Mouse (Mus musculus) lung, embryonic 15.5 days (tissue): ENCODE measurements around the gene Arl15. TPM values are rescaled to one million over a fixed set of nuclear protein-coding genes. Genes with fewer than 3 reads are reported as not detected.

Source experiments
- ATAC-seq: fragments of 200-750 bp; cut with Nextera tagmentation; 2 replicates; pipeline ENCODE4 v1.8.0; 2017; ENCODE audit warnings: moderate number of reproducible peaks, borderline replicate concordance; ENCODE audit not compliant: low FRiP score, low TSS enrichment; ENCODE audit errors: extremely low read depth
- H3K27ac ChIP-seq: fragments of 300-500 bp; sonication (generic); 2 replicates; pipeline ENCODE4 v1.5.1; 2015; ENCODE audit warnings: moderate library complexity, mild to moderate bottlenecking, inconsistent platforms
- H3K27me3 ChIP-seq: fragments of 300-500 bp; sonication (generic); 2 replicates; pipeline ENCODE4 v1.6.1; 2015; ENCODE audit warnings: inconsistent platforms
- H3K36me3 ChIP-seq: fragments of 300-500 bp; sonication (generic); 2 replicates; pipeline ENCODE4 v1.6.1; 2015; ENCODE audit warnings: inconsistent platforms
- H3K4me1 ChIP-seq: fragments of 300-500 bp; sonication (generic); 2 replicates; pipeline ENCODE4 v1.6.1; 2015; ENCODE audit warnings: inconsistent platforms
- H3K4me2 ChIP-seq: fragments of 300-500 bp; sonication (generic); 2 replicates; pipeline ENCODE4 v1.6.1; 2015; ENCODE audit warnings: inconsistent platforms, mild to moderate bottlenecking, moderate library complexity
- H3K4me3 ChIP-seq: fragments of 300-500 bp; sonication (generic); 2 replicates; pipeline ENCODE4 v1.5.1; 2015; ENCODE audit warnings: mild to moderate bottlenecking, inconsistent platforms
- H3K9ac ChIP-seq: fragments of 300-500 bp; sonication (generic); 2 replicates; pipeline ENCODE4 v1.6.1; 2015; ENCODE audit warnings: inconsistent platforms
- H3K9me3 ChIP-seq: fragments of 300-500 bp; sonication (generic); 2 replicates; pipeline ENCODE4 v1.6.1; 2016; ENCODE audit warnings: inconsistent platforms
- WGBS: fragments of 180-500 bp; shearing (Covaris S2); methylation state at CpG from one replicate; pipeline ENCODE4 v1.1.7; 2015; 5-methylcytosine and 5-hydroxymethylcytosine counted together
- polyA plus RNA-seq: library from polyadenylated mRNA; unstranded; fragments of >200 nt; fragmentation: Nextera tagmentation; extraction: Ambion mirVana; gene quantifications from 2 replicates; pipeline ENCODE4 v1.2.1, GENCODE M21; 2015

The Arl15 gene
- polyA plus RNA-seq, 1 experiment from 2014 or later = 10.6 TPM

DNA sequence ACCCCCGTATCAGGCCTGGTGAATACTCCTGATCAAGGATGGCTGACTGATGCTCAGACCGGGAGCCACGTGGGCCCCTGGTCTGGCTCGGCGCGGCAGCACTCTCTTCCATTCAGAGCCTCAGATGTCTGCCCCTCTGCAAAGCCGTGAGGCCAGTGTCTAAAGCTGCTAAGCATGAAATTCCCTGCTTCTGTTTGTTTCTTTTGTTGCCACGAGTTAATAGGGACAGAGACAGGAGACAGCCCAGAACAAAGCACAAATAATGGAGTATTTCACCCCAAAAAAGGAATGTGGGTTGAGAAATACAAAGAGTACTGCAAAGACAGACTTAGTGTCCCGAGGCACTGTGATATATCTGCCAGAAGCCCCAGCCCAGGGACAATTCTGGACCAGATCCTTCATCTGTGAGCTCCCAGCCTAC is 120.3 kb downstream of the Arl15 start:
- no peaks in the 10 kb centered on the region for H3K9me3 ChIP-seq
- H3K4me3 ChIP-seq = no peak overlapping the region
- no peak for ATAC-seq
- no peak overlapping the region for H3K9ac ChIP-seq
- H3K27ac ChIP-seq = no peak overlapping the region
- H3K36me3 ChIP-seq = no peaks in the 10 kb centered on the region
- no peaks in the 10 kb centered on the region for H3K27me3 ChIP-seq
- H3K4me2 ChIP-seq = no peak overlapping the region
- 47% methylated on average over 9 of the region's 9 CpGs for WGBS
- no peaks in the 10 kb centered on the region for H3K4me1 ChIP-seq

DNA sequence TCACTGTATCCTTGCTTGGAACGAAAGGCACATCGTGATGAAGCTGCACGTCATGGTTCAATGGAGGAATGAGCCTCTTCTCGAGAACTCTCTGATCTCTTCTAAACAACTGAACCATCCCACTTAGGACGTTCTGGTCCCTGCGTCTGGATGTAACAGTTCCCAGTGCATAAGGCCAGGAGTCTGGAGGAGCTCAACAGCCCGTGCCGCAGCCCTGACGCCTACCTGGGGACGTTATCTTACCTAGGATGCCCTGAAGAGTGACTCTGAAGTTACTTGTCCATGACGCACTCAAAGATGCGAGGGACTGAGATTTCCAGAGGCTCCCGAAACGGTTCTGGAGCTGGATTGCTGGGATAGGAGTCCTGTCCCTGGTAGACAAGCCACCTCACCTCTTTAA is 121.4 kb downstream of the Arl15 start:
- H3K27ac ChIP-seq = no peak overlapping the region
- H3K9ac ChIP-seq = no peak overlapping the region
- no peaks in the 10 kb centered on the region for H3K4me1 ChIP-seq
- H3K9me3 ChIP-seq = no peaks in the 10 kb centered on the region
- WGBS = 86% methylated on average over 14 of the region's 14 CpGs
- H3K27me3 ChIP-seq = no peaks in the 10 kb centered on the region
- no peak overlapping the region for H3K4me2 ChIP-seq
- no peaks in the 10 kb centered on the region for H3K36me3 ChIP-seq
- H3K4me3 ChIP-seq = no peak overlapping the region
- ATAC-seq = no peak

DNA sequence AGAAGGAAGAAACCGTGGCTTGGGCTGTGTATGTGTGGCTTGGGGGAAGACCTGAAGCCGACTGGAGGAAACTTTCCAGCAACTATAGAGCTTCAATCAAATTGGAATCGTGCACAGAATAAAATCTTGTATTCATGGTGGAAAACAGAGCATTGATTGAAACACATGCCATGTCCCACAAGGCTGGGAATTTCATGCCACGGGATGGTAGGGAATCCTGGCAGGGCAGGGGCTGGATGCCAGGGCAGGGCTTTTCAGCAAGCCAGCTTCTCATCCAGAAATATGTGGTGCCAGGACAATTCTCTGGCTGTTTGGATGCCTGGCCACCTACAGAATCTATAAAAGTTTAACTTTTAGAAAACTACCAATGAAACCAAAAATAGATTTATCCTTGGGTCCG is 122.5 kb downstream of the Arl15 start:
- Histone ChIP-seq H3K4me2 (no peak overlapping the region), H3K27ac (no peak overlapping the region), H3K4me3 (no peak overlapping the region), H3K9me3 (no peaks in the 10 kb centered on the region), H3K4me1 (no peaks in the 10 kb centered on the region), H3K9ac (no peak overlapping the region), H3K27me3 (no peaks in the 10 kb centered on the region), H3K36me3 (no peaks in the 10 kb centered on the region)
- WGBS = 88% methylated on average over 5 of the region's 5 CpGs
- ATAC-seq = no peak

DNA sequence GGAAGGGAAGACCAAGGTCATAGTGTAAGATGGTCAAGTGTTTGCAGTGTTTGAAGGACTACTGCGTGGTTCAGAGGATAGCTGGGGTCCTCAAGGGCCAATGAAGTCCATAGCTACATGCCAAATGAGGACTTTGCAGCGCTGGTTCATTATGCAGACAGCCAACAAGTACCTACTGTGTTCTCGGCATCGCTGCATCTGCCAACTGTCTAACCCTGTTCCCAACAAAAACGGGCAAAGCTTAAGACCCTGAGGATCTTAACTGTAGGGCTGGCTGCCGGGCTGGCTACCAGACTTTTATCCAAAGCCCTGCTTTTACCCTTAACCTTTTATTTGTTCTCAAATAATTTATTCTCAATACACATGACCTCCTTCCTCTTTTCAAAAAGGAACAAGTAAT is 123.1 kb downstream of the Arl15 start:
- Histone ChIP-seq H3K27ac (no peak overlapping the region), H3K4me2 (no peak overlapping the region), H3K9ac (no peak overlapping the region), H3K36me3 (no peaks in the 10 kb centered on the region), H3K4me1 (no peaks in the 10 kb centered on the region), H3K9me3 (no peaks in the 10 kb centered on the region), H3K4me3 (no peak overlapping the region), H3K27me3 (no peaks in the 10 kb centered on the region)
- 74% methylated on average over 6 of the region's 6 CpGs for WGBS
- no peak for ATAC-seq

DNA sequence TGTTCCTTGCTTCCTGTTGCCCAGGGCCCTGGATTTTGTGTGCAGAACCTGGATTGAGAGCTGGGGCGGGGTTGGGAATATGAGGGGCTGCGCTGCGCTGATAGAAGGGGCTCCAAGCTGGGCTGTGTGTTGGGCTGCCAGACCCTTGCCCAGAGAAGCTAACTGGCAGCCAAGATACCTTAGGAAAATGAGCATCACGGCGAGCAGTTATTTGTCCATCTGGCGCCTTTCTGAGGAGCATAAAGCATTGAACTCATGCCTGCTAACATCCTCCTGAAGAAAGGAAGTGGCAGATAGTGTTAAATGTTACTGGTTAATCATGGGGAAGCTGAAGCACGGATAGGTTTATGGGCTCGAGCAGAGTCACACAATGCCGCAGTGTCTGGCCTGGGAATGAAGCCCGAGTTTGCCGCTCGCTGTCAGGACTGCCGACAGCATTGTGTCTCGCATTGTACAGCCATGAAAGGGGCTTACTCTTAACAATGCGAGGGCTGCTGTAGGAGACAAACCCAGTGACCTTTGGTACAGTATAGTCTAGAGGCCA is 123.6 kb downstream of the Arl15 start:
- no peaks in the 10 kb centered on the region for H3K9me3 ChIP-seq
- 83% methylated on average over 15 of the region's 15 CpGs for WGBS
- H3K9ac ChIP-seq = no peak overlapping the region
- H3K27ac ChIP-seq = no peak overlapping the region
- H3K4me2 ChIP-seq = no peak overlapping the region
- H3K36me3 ChIP-seq = no peaks in the 10 kb centered on the region; the same call in 1 of the 2 replicates
- H3K27me3 ChIP-seq = no peaks in the 10 kb centered on the region
- no peak for ATAC-seq
- H3K4me3 ChIP-seq = no peak overlapping the region
- H3K4me1 ChIP-seq = no peaks in the 10 kb centered on the region

- Histone ChIP-seq H3K4me2 (no peak overlapping the region), H3K27ac (no peak overlapping the region), H3K9ac (no peak overlapping the region), H3K4me1 (no peaks in the 10 kb centered on the region), H3K27me3 (no peaks in the 10 kb centered on the region), H3K9me3 (no peaks in the 10 kb centered on the region), H3K36me3 (no peaks in the 10 kb centered on the region; the same call in 1 of the 2 replicates), H3K4me3 (no peak overlapping the region)
- WGBS = 86% methylated on average over 7 of the region's 7 CpGs
- no peak for ATAC-seq
These were observed 124.4 kb downstream of the Arl15 start for GRCm38 (mm10) chr13:113918668-113919067.

GRCm38 (mm10) chr13:113935697-113936096 is 141.4 kb downstream of the Arl15 start:
- Histone ChIP-seq H3K9me3 (no peaks in the 10 kb centered on the region), H3K4me2 (no peak overlapping the region), H3K4me3 (no peak overlapping the region), H3K27me3 (no peaks in the 10 kb centered on the region), H3K36me3 (no peaks in the 10 kb centered on the region), H3K9ac (no peak overlapping the region), H3K27ac (no peak overlapping the region), H3K4me1 (no peaks in the 10 kb centered on the region)
- no peak for ATAC-seq
- 87% methylated on average over 4 of the region's 4 CpGs for WGBS

DNA sequence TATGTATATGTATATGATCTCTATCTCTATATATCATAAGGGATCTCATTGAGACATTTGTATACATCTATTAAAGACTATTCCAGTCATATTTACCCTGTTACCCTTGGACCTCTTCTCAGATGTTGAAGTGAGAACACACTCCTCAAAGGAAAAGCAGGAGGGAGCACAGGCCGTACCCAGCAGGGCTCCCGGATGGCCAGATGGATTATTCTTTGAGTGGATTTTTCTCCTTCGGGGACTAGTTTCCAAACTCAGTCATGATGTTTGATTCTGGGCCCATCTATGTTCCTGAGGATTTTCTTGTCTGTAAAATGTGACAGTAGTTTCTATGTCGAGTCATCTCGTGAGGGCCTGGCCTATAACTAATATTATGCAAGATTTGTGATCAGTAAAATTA is 142.9 kb downstream of the Arl15 start:
- WGBS = 94% methylated on average over 5 of the region's 5 CpGs
- H3K4me2 ChIP-seq = no peak overlapping the region
- ATAC-seq = no peak

DNA sequence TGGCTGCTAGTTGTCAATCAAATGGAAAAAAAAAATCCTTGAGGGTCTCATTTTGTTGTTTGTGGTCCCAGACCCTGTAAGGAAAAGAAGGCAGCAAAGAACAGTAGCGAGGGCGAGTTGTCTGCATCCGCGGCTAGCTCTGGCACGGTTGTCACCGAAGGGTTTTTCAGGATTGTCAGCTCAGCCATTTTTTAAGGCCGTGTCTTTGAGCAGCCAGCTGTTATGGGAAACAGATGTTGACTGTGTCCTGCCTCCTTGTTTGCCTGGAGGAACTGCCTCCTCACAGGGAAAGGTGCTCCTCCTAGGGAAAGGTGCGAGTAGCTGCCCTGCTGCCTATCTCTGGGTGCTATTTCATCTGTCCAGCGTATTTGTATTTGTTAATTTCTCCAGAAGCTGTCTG is 144.3 kb downstream of the Arl15 start:
- no peaks in the 10 kb centered on the region for H3K27me3 ChIP-seq
- H3K9ac ChIP-seq = no peak overlapping the region
- no peak overlapping the region for H3K27ac ChIP-seq
- 87% methylated on average over 9 of the region's 9 CpGs for WGBS
- no peak overlapping the region for H3K4me2 ChIP-seq
- H3K4me1 ChIP-seq = no peaks in the 10 kb centered on the region
- H3K4me3 ChIP-seq = no peak overlapping the region
- no peaks in the 10 kb centered on the region for H3K9me3 ChIP-seq
- ATAC-seq = no peak
- H3K36me3 ChIP-seq = no peaks in the 10 kb centered on the region

More for the DNA sequence above, 142.9 kb downstream of the Arl15 start:
- H3K27ac ChIP-seq = no peak overlapping the region
- H3K27me3 ChIP-seq = no peaks in the 10 kb centered on the region
- no peak overlapping the region for H3K4me3 ChIP-seq
- no peaks in the 10 kb centered on the region for H3K36me3 ChIP-seq
- no peak overlapping the region for H3K9ac ChIP-seq
- no peaks in the 10 kb centered on the region for H3K4me1 ChIP-seq
- H3K9me3 ChIP-seq = no peaks in the 10 kb centered on the region

- 79% methylated on average over 10 of the region's 10 CpGs for WGBS
These were observed 144.8 kb downstream of the Arl15 start for GRCm38 (mm10) chr13:113939097-113939496.

DNA sequence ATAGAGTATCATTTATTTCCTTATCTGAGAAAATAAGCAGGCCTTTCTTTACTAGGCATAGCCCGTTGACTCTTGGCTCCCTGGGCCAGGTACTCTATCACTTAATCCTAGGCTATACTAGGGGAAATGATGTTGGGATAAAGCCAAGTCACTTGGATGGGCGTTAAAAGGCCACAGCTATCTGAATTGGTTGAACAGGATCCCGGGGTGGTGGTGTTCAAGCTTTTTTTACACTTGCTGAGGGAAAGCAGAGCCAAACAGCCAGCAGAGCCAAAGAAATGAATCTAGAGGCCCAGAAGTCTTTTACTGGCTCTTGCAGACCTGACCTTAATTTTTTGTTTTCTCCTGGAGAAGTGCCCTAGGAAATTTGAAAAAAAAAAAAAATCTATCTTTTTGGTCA is 145.4 kb downstream of the Arl15 start:
- no peak overlapping the region for H3K27ac ChIP-seq
- H3K4me3 ChIP-seq = no peak overlapping the region
- no peak overlapping the region for H3K9ac ChIP-seq
- H3K27me3 ChIP-seq = no peaks in the 10 kb centered on the region
- no peak overlapping the region for H3K4me2 ChIP-seq
- no peak for ATAC-seq
- no peaks in the 10 kb centered on the region for H3K36me3 ChIP-seq
- H3K4me1 ChIP-seq = no peaks in the 10 kb centered on the region
- H3K9me3 ChIP-seq = no peaks in the 10 kb centered on the region
- WGBS = 54% methylated on average over 3 of the region's 3 CpGs

More at GRCm38 (mm10) chr13:113939097-113939496, 144.8 kb downstream of the Arl15 start:
- ATAC-seq = no peak
- Histone ChIP-seq H3K27me3 (no peaks in the 10 kb centered on the region), H3K4me1 (no peaks in the 10 kb centered on the region), H3K27ac (no peak overlapping the region), H3K4me3 (no peak overlapping the region), H3K9me3 (no peaks in the 10 kb centered on the region), H3K4me2 (no peak overlapping the region), H3K9ac (no peak overlapping the region), H3K36me3 (no peaks in the 10 kb centered on the region)

- Histone ChIP-seq H3K27ac (no peak overlapping the region), H3K27me3 (no peaks in the 10 kb centered on the region), H3K4me1 (no peaks in the 10 kb centered on the region), H3K9ac (no peak overlapping the region), H3K4me3 (no peak overlapping the region), H3K4me2 (no peak overlapping the region), H3K36me3 (no peaks in the 10 kb centered on the region), H3K9me3 (no peaks in the 10 kb centered on the region)
- no peak for ATAC-seq
- 88% methylated on average over 7 of the region's 7 CpGs for WGBS
These were observed 145.8 kb downstream of the Arl15 start for GRCm38 (mm10) chr13:113940151-113940550.

- Histone ChIP-seq H3K4me3 (no peak overlapping the region), H3K9me3 (no peaks in the 10 kb centered on the region), H3K4me2 (no peak overlapping the region), H3K27ac (no peak overlapping the region), H3K36me3 (no peaks in the 10 kb centered on the region), H3K9ac (no peak overlapping the region), H3K4me1 (no peaks in the 10 kb centered on the region), H3K27me3 (no peaks in the 10 kb centered on the region)
- WGBS = 59% methylated on average over 3 of the region's 3 CpGs
- ATAC-seq = no peak
These were observed 147.6 kb downstream of the Arl15 start for GRCm38 (mm10) chr13:113941943-113942342.
